Mouse (Mus musculus) neural tube, embryonic 14.5 days (tissue): Measurements from ENCODE around the gene Nme3. TPM values are rescaled to one million over a fixed set of nuclear protein-coding genes. Genes with fewer than 3 reads are reported as not detected.

ENCODE experiments used
- ATAC-seq: fragments of 200-750 bp; cut with Nextera tagmentation; 2 replicates; pipeline ENCODE4 v1.8.0; 2017; ENCODE audit warnings: low read depth, mild to moderate bottlenecking, moderate TSS enrichment, moderate library complexity
- H3K27ac ChIP-seq: fragments of 300-500 bp; sonication (generic); 2 replicates; pipeline ENCODE4 v1.5.1; 2014; ENCODE audit warnings: low read depth, mild to moderate bottlenecking, control low read depth, low read length, moderate library complexity, mixed read lengths
- H3K27me3 ChIP-seq: fragments of 300-500 bp; sonication (generic); 2 replicates; pipeline ENCODE4 v1.6.1; 2014; ENCODE audit warnings: low read length; ENCODE audit not compliant: control insufficient read depth, insufficient read depth
- H3K36me3 ChIP-seq: fragments of 300-500 bp; sonication (generic); 2 replicates; pipeline ENCODE4 v1.6.1; 2014; ENCODE audit warnings: low read length, mixed read lengths; ENCODE audit not compliant: control insufficient read depth, insufficient read depth
- H3K4me1 ChIP-seq: fragments of 300-500 bp; sonication (generic); 2 replicates; pipeline ENCODE4 v1.6.1; 2014; ENCODE audit warnings: low read length; ENCODE audit not compliant: control insufficient read depth, insufficient read depth
- H3K4me2 ChIP-seq: fragments of 300-500 bp; sonication (generic); 2 replicates; pipeline ENCODE4 v1.6.1; 2014; ENCODE audit warnings: mild to moderate bottlenecking, low read depth, low read length, control low read depth
- H3K4me3 ChIP-seq: fragments of 300-500 bp; sonication (generic); 2 replicates; pipeline ENCODE4 v1.5.1; 2014; ENCODE audit warnings: low read depth, low read length, control low read depth, mixed read lengths
- H3K9ac ChIP-seq: fragments of 300-500 bp; sonication (generic); replicated peaks from 2 replicates; pipeline ENCODE4 v1.6.1; 2014; ENCODE audit warnings: low read depth, mild to moderate bottlenecking, control low read depth, low read length, mixed read lengths
- H3K9me3 ChIP-seq: fragments of 300-500 bp; sonication (generic); 2 replicates; pipeline ENCODE4 v1.6.1; 2016; ENCODE audit warnings: low read length; ENCODE audit not compliant: control insufficient read depth
- WGBS: fragments of 180-500 bp; shearing (Covaris S2); extraction: QIAGEN DNeasy Blood & Tissue Kit; methylation state at CpG from one replicate; pipeline ENCODE4 v1.1.7; 2014; 5-methylcytosine and 5-hydroxymethylcytosine counted together
- polyA plus RNA-seq: library from polyadenylated mRNA; unstranded; fragments of >200 nt; fragmentation: Nextera tagmentation; extraction: Ambion mirVana; gene quantifications from 2 replicates; pipeline ENCODE4 v1.2.1, GENCODE M21; 2014

Gene Nme3
- polyA plus RNA-seq, 1 experiment from 2014 or later = 115 TPM

- WGBS = 69% methylated on average over 9 of the region's 9 CpGs
- ATAC-seq = no peak
- H3K27me3 ChIP-seq = no peaks in the 10 kb centered on the region
Observed at GRCm38 (mm10) chr17:24902671-24903474, 6.6 kb downstream of the Nme3 start.

DNA sequence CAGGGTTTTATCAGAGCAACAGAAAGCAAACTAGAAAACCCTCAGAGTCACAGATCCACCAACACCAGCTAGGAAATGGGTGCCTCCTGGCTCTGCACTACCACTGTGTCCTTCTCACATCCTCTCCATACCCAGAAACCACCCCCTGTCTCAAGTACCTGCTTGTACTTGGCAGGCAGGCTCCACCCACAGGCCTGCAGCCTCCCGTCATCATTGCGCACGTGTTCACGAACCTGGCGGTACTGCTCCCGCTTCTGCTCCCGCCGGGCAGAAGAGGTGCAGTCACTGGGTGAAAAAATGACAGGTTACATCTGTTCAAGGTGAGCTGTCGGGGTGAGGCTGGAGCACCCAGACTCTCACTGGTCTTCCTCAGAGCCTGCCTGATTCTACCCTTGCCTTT, 7.5 kb downstream of the Nme3 start:
- Histone ChIP-seq H3K4me3 (no peak overlapping the region), H3K9ac (no peak overlapping the region), H3K4me1 (no peaks in the 10 kb centered on the region), H3K27me3 (no peaks in the 10 kb centered on the region), H3K4me2 (no peak overlapping the region), H3K27ac (no peak overlapping the region), H3K9me3 (no peaks in the 10 kb centered on the region), H3K36me3 (peaks cover 100% of the 10 kb centered on the region)
- no peak for ATAC-seq
- 95% methylated on average over 9 of the region's 9 CpGs for WGBS

More at GRCm38 (mm10) chr17:24902671-24903474, 6.6 kb downstream of the Nme3 start:
- no peak overlapping the region for H3K4me3 ChIP-seq
- no peak overlapping the region for H3K27ac ChIP-seq
- no peak overlapping the region for H3K4me2 ChIP-seq
- no peak overlapping the region for H3K9ac ChIP-seq
- H3K36me3 ChIP-seq = peaks cover 100% of the 10 kb centered on the region
- no peaks in the 10 kb centered on the region for H3K4me1 ChIP-seq
- no peaks in the 10 kb centered on the region for H3K9me3 ChIP-seq

- no peak overlapping the region for H3K9ac ChIP-seq
- H3K4me2 ChIP-seq = no peak overlapping the region
- H3K27ac ChIP-seq = no peak overlapping the region
- no peak overlapping the region for H3K4me3 ChIP-seq
- no peaks in the 10 kb centered on the region for H3K4me1 ChIP-seq
- no peak for ATAC-seq
- H3K36me3 ChIP-seq = peaks cover 89% of the 10 kb centered on the region
- WGBS = 93% methylated on average over 2 of the region's 2 CpGs
- no peaks in the 10 kb centered on the region for H3K9me3 ChIP-seq
- no peaks in the 10 kb centered on the region for H3K27me3 ChIP-seq
Observed at GRCm38 (mm10) chr17:24907591-24907990, 11.3 kb downstream of the Nme3 start.

DNA sequence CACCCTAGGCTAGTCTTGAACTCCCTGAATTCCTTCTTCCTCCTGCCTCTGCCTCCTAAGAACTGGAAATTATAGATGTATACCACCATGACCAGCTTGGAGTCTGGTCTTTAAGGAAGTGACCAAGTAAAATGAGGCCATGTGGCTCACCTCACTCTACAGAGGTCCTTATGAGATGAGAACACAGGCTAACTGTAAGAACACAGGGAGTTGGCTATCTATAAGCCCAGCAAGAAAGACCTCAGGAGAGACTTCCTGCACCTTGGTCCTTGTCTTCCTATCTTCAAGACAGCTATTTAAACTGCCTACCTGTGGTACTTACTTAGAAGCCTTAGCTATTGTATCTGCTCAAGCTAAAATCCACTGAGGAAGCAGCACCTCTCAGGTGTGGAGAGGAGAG, 17.7 kb downstream of the Nme3 start:
- Histone ChIP-seq H3K27me3 (no peaks in the 10 kb centered on the region), H3K4me3 (no peak overlapping the region), H3K36me3 (peaks cover 85% of the 10 kb centered on the region), H3K4me1 (no peaks in the 10 kb centered on the region), H3K9me3 (no peaks in the 10 kb centered on the region), H3K27ac (no peak overlapping the region), H3K9ac (no peak overlapping the region), H3K4me2 (no peak overlapping the region)
- no peak for ATAC-seq

DNA sequence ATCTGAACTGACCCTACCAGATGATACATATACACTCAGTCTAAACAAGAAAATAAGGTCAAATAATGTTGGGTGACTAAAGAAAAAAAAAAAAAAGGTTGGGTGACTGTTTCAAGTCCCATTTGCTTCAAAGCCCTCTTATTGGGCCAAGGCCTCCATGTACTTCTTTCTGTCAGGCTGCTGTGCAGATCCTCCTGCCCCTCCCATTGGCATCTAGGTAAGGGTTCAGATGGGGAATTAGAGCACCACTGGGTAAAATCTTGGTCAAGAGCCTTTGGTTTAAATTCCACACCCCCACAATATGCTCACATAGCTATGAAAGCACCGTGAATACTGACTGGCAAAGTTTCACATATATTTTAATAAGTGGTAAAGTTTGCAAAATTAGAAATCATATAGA, 26.9 kb downstream of the Nme3 start:
- no peak for ATAC-seq
- H3K9ac ChIP-seq = no peak overlapping the region
- no peaks in the 10 kb centered on the region for H3K4me1 ChIP-seq
- H3K27ac ChIP-seq = no peak overlapping the region
- no peaks in the 10 kb centered on the region for H3K27me3 ChIP-seq
- no peak overlapping the region for H3K4me3 ChIP-seq
- 92% methylated on average over 1 of the region's 1 CpGs for WGBS
- H3K4me2 ChIP-seq = no peak overlapping the region
- H3K9me3 ChIP-seq = no peaks in the 10 kb centered on the region
- peaks cover 87% of the 10 kb centered on the region for H3K36me3 ChIP-seq

- Histone ChIP-seq H3K4me3 (no peak overlapping the region), H3K4me1 (peaks cover 5% of the 10 kb centered on the region; the same call in 1 of the 2 replicates), H3K36me3 (peaks cover 25% of the 10 kb centered on the region), H3K9me3 (no peaks in the 10 kb centered on the region), H3K9ac (no peak overlapping the region), H3K27ac (no peak overlapping the region), H3K4me2 (no peak overlapping the region), H3K27me3 (no peaks in the 10 kb centered on the region)
- ATAC-seq = no peak
- WGBS = 90% methylated on average over 1 of the region's 1 CpGs
Observed at GRCm38 (mm10) chr17:24929506-24929905, 33.2 kb downstream of the Nme3 start.

GRCm38 (mm10) chr17:24932431-24932830, 36.1 kb downstream of the Nme3 start:
- Histone ChIP-seq H3K4me2 (no peak overlapping the region), H3K27ac (no peak overlapping the region), H3K36me3 (0 out of 2 replicates have a peak, but pooled peaks cover 4% of the 10 kb centered on the region), H3K4me1 (peaks cover 19% of the 10 kb centered on the region), H3K27me3 (no peaks in the 10 kb centered on the region), H3K9ac (no peak overlapping the region), H3K4me3 (no peak overlapping the region), H3K9me3 (no peaks in the 10 kb centered on the region)
- no peak for ATAC-seq
- WGBS = 96% methylated on average over 4 of the region's 4 CpGs

- Histone ChIP-seq H3K27ac (no peak overlapping the region), H3K9me3 (no peaks in the 10 kb centered on the region), H3K4me3 (no peak overlapping the region), H3K36me3 (no peaks in the 10 kb centered on the region), H3K4me1 (peaks cover 19% of the 10 kb centered on the region), H3K9ac (no peak overlapping the region), H3K4me2 (no peak overlapping the region), H3K27me3 (no peaks in the 10 kb centered on the region)
- no peak for ATAC-seq
- 71% methylated on average over 4 of the region's 4 CpGs for WGBS
Observed at GRCm38 (mm10) chr17:24933163-24933562, 36.9 kb downstream of the Nme3 start.

GRCm38 (mm10) chr17:24934926-24935325, 38.6 kb downstream of the Nme3 start:
- no peaks in the 10 kb centered on the region for H3K9me3 ChIP-seq
- no peak overlapping the region for H3K27ac ChIP-seq
- no peaks in the 10 kb centered on the region for H3K36me3 ChIP-seq
- H3K4me1 ChIP-seq = peaks cover 19% of the 10 kb centered on the region
- H3K4me3 ChIP-seq = peak overlapping the region; percentile 92; the same call in 1 of the 2 replicates
- H3K4me2 ChIP-seq = peak overlapping the region; percentile 77; the same call in 1 of the 2 replicates
- peak overlapping the region; percentile 82; the same call in 1 of the 2 replicates for H3K9ac ChIP-seq
- 89% methylated on average over 4 of the region's 4 CpGs for WGBS
- H3K27me3 ChIP-seq = no peaks in the 10 kb centered on the region
- no peak for ATAC-seq
